Comparison of ENCODE assay signal across 17 mouse cellular contexts in the genomic region with DNA sequence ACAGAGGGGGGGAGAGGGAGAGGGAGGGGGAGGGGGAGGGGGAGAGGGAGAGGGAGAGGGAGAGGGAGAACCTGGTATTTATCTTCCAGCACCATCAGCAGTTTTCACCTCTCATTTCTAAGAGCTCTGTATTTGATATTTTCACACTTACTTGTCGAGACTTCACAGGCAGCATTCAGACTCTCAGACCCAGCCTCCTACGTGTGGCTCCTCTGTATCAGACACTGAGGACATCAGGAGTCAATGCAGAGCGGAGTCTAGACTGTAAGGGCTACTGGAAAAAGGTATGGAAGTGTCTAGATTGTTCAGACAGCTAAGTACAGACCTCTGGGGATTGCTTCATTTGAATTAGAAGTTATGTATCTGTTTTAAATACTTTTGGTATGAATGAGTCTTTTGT. TPM values are rescaled to one million over a fixed set of nuclear protein-coding genes. Genes with fewer than 3 reads are reported as not detected.
"Had no signal": no experiment of that assay in that cellular context is flagged by ENCODE, and none has a peak within 500 bp of the region (broad histone marks: within the 10 kb centered on the region; RNA-seq: fewer than 3 reads in every experiment).

No protein-coding gene starts in this region.

- H3K4me1 ChIP-seq: midbrain, embryonic 10.5 days; neural tube, embryonic 12.5 days; stomach, embryonic 15.5 days had no signal

- H3K27ac ChIP-seq: kidney, postnatal 0 days; limb, embryonic 13.5 days; midbrain, embryonic 10.5 days; neural tube, embryonic 12.5 days; stomach, embryonic 15.5 days had no signal

- H3K36me3 ChIP-seq: stomach, embryonic 15.5 days had no signal

- H3K9ac ChIP-seq: limb, embryonic 13.5 days; neural tube, embryonic 12.5 days; stomach, embryonic 15.5 days had no signal

- H3K4me3 ChIP-seq: limb, embryonic 13.5 days; midbrain, embryonic 10.5 days; neural tube, embryonic 12.5 days; stomach, embryonic 15.5 days had no signal

- H3K4me2 ChIP-seq: limb, embryonic 13.5 days; neural tube, embryonic 12.5 days; stomach, embryonic 15.5 days had no signal

- H3K9me3 ChIP-seq: limb, embryonic 13.5 days; midbrain, embryonic 10.5 days; neural tube, embryonic 12.5 days; stomach, embryonic 15.5 days had no signal

- H3K27me3 ChIP-seq: limb, embryonic 13.5 days; neural tube, embryonic 12.5 days; stomach, embryonic 15.5 days had no signal

- DNase-seq: kidney, adult 11 months; kidney, adult 9 months; kidney, postnatal 36 days; left cerebral cortex, postnatal 4 days; lung, adult 18-20 months; midbrain, embryonic 14.5 days; right cerebral cortex, postnatal 4 days; thymus, adult 2 months; thymus, postnatal 25 days had no signal

RNA-seq across cellular contexts. Expression of gene Cldn20, which starts 2.8 kb away (rescaled TPM):
- polyA plus RNA-seq: lung, embryonic 16.5 days; midbrain, embryonic 10.5 days; midbrain, embryonic 14.5 days; neural tube, embryonic 12.5 days; spleen, adult 2 months; testis, adult 2 months; thymus, adult 2 months had no signal
